Mouse (Mus musculus) telencephalon, adult 2 months (tissue): ENCODE measurements around the gene Aoc1.

Source experiments
- DNase-seq: peaks from one replicate; pipeline ENCODE4 v3.0.0-alpha.2; 2011; ENCODE audit warnings: low read depth, low spot score

The Aoc1 gene

GRCm38 (mm10) chr6:48906371-48906770 is 33.7 kb downstream of the Aoc1 start:
- no peak for DNase-seq

DNA sequence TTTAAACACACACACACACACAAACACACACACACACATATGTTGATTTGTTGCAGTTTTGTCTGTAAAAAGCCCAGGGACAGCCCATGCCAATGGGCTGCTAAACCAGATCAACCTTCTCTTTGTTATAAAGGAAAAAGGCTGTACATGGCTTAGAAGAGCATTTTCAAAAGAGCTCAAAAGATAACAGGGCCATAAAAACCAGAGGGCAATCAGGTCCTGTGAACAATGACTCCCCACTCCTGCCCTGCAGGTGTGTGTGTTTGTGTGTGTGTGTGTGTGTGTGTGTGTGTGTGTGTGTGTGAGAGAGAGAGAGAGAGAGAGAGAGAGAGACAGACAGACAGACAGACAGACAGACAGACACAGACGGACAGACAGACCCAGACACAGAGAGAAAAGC is 36.5 kb downstream of the Aoc1 start:
- no peak for DNase-seq

GRCm38 (mm10) chr6:48912033-48912432 is 39.3 kb downstream of the Aoc1 start:
- no peak for DNase-seq

GRCm38 (mm10) chr6:48913587-48913986 is 40.9 kb downstream of the Aoc1 start:
- no peak for DNase-seq

DNA sequence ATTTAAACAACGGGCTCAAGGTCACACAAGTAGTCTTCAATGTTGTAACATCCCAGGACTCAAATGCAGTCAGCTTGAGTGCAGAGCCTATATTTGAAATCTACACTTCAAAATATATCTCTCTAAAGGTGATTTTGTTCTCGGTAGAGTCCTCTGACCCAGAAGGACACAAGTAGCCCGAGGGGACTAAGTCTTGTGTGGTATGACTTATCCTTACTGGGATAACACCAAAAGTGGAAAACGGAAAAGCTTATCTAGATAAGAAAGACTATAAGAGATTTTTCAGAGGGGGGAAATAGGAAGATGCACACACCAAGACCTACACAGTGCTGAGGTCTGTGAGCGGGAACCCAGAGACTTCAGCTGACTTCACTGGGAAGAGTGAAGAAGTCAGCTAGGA is 56.9 kb downstream of the Aoc1 start, which contains the start of gene 1600015I10Rik:
1600015I10Rik (plus strand) TSS at position 301 of the 400 bp plus-strand sequence.
- DNase-seq, result no peak

DNA sequence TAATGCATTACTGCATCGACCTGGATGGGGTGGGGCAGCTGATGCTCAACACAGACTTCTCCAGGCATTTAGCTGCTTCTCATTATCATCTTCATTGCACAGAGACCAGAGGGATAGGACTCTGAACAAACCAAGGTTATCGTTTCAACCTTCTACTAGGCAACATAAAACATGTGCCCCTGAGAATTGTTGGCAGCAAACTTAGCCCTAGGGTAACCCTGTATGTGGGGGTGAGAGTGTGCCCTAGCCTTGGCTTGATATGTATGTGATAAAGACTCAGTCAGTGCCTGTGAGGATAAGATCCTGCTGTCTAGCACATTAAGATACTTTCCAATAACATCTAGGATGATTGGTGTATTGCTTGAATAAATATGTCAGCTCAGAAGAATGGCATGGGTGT is 76.9 kb downstream of the Aoc1 start:
- no peak for DNase-seq

GRCm38 (mm10) chr6:48950676-48951075 is 78.0 kb downstream of the Aoc1 start:
- DNase-seq, result no peak

GRCm38 (mm10) chr6:48951630-48952029 is 78.9 kb downstream of the Aoc1 start:
- DNase-seq, result no peak

DNA sequence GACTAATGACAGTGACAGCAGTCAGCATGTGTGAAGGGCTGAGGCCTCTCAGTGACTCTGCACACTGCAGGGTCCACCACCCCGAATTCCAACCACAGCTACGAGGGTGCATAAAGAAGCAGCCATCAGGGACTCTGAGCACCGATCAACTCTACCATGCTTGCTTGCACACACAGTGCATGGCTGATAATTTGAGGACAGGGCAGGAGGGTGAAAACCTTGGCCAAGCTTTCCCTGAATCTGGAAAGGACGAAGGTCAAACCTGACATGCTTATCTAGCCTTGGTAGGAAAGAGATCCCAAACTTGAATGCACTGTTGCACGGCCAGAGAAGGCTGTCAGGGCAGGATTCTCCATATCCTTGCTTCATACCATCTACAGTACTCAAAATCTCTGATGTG is 80.5 kb downstream of the Aoc1 start:
- DNase-seq, result no peak

DNA sequence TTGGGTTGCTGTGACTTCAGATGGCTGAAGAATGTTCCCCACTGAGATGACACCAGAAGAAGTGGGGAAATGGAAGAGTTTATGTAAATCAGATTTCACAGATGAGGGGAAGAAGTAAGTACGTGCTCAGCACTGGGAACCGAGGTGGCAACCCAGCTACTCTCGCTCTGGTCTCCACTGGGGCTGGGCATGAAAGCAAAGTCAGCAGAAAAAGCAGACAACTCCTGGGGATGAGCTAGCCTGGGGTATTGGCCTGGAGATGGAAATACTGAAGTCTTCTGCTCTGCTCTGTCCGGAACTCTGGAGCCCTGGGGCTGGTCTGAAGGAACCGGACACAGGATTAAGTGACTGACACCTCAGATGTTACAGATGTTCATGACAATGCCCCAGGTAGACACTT is 81.5 kb downstream of the Aoc1 start:
- DNase-seq, result no peak

GRCm38 (mm10) chr6:48954946-48955345 is 82.2 kb downstream of the Aoc1 start:
- peak; percentile 6 for DNase-seq

- DNase-seq, result no peak
Observed at GRCm38 (mm10) chr6:48956785-48957184, 84.1 kb downstream of the Aoc1 start.

DNA sequence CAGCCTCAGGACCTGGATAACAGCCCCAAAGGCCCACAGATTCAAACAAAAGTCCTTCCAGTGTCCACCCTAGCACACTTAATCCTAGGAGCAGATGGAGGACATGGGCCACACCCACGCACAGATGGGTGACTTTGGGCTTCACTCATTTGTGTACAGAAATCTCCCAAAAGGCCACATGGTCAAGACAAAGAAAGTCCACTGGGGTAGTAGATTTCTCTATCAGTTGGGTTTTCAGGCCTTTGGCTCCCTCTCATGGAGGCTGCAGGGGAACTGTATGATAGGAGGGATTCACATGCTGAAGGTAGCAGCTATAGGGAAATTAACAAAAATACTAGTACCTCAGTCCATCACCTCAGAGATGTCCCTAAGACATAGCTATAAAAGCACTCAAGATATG is 85.4 kb downstream of the Aoc1 start:
- DNase-seq, result no peak
